Mouse (Mus musculus) midbrain, postnatal 0 days (tissue): ENCODE measurements around the gene Whrn. TPM values are rescaled to one million over a fixed set of nuclear protein-coding genes. Genes with fewer than 3 reads are reported as not detected.

Experiments
- ATAC-seq: fragments of 200-750 bp; cut with Nextera tagmentation; 2 replicates; pipeline ENCODE4 v1.8.0; 2017; ENCODE audit warnings: moderate number of reproducible peaks, mild to moderate bottlenecking, moderate TSS enrichment, moderate library complexity; ENCODE audit not compliant: low FRiP score
- DNase-seq: peaks from one replicate; pipeline ENCODE4 v3.0.0-alpha.2; 2015; ENCODE audit warnings: low spot score
- H3K27ac ChIP-seq: fragments of 300-500 bp; sonication (generic); 2 replicates; pipeline ENCODE4 v1.5.1; 2014; ENCODE audit warnings: low read depth, mild to moderate bottlenecking, low read length, mixed read lengths
- H3K27me3 ChIP-seq: fragments of 300-500 bp; sonication (generic); 2 replicates; pipeline ENCODE4 v1.6.1; 2014; ENCODE audit warnings: low read length, control low read depth, mixed read lengths; ENCODE audit not compliant: insufficient read depth
- H3K36me3 ChIP-seq: fragments of 300-500 bp; sonication (generic); 2 replicates; pipeline ENCODE4 v1.6.1; 2014; ENCODE audit warnings: low read length, control low read depth, mixed read lengths; ENCODE audit not compliant: insufficient read depth
- H3K4me1 ChIP-seq: fragments of 300-500 bp; sonication (generic); 2 replicates; pipeline ENCODE4 v1.6.1; 2014; ENCODE audit warnings: mild to moderate bottlenecking, control low read depth, antibody characterized with exemption, low read length, mixed read lengths; ENCODE audit not compliant: insufficient read depth
- H3K4me2 ChIP-seq: fragments of 300-500 bp; sonication (generic); 2 replicates; pipeline ENCODE4 v1.6.1; 2014; ENCODE audit warnings: low read depth, mild to moderate bottlenecking, low read length, mixed read lengths; ENCODE audit not compliant: poor library complexity, severe bottlenecking
- H3K4me3 ChIP-seq: fragments of 300-500 bp; sonication (generic); 2 replicates; pipeline ENCODE4 v1.5.1; 2014; ENCODE audit warnings: low read depth, mild to moderate bottlenecking, low read length, moderate library complexity
- H3K9ac ChIP-seq: fragments of 300-500 bp; sonication (generic); replicated peaks from 2 replicates; pipeline ENCODE4 v1.6.1; 2014; ENCODE audit warnings: mild to moderate bottlenecking, low read length, moderate library complexity, mixed read lengths; ENCODE audit not compliant: poor library complexity, severe bottlenecking
- H3K9me3 ChIP-seq: fragments of 300-500 bp; sonication (generic); 2 replicates; pipeline ENCODE4 v1.6.1; 2016; ENCODE audit warnings: low read length, control low read depth
- CTCF ChIP-seq: IDR thresholded peaks from 2 replicates; pipeline ENCODE4 v1.5.1; 2016; ENCODE audit warnings: antibody characterized with exemption, mild to moderate bottlenecking
- WGBS: fragments of 180-500 bp; shearing (Covaris S2); extraction: QIAGEN DNeasy Blood & Tissue Kit; methylation state at CpG from one replicate; pipeline ENCODE4 v1.1.7; 2014; 5-methylcytosine and 5-hydroxymethylcytosine counted together
- polyA plus RNA-seq: library from polyadenylated mRNA; unstranded; fragments of >200 nt; fragmentation: Nextera tagmentation; extraction: Ambion mirVana; gene quantifications from 2 replicates; pipeline ENCODE4 v1.2.1, GENCODE M21; 2015
- total RNA-seq: library from RNA; depleted of rRNA; stranded (reverse); fragments of >200 nt; gene quantifications from 2 replicates; pipeline ENCODE4 v1.2.3, GENCODE M21; 2014

The Whrn gene
- total and polyA plus RNA-seq, 2 experiments from 2014 or later: 3.5 to 14.5 TPM

GRCm38 (mm10) chr4:63440262-63440661, 55.5 kb downstream of the Whrn start:
- H3K27ac ChIP-seq: no peak overlapping the region
- ATAC-seq (peak; percentile 60; the same call in 1 of the 2 replicates), DNase-seq (peak; percentile 39)
- no peaks in the 10 kb centered on the region for H3K36me3 ChIP-seq
- 63% methylated on average over 7 of the region's 7 CpGs for WGBS
- no peak overlapping the region for H3K9ac ChIP-seq
- H3K9me3 ChIP-seq: no peaks in the 10 kb centered on the region
- TF ChIP-seq CTCF: no peak
- no peak overlapping the region for H3K4me3 ChIP-seq
- no peaks in the 10 kb centered on the region for H3K4me1 ChIP-seq
- H3K4me2 ChIP-seq: no peak overlapping the region
- H3K27me3 ChIP-seq: no peaks in the 10 kb centered on the region

GRCm38 (mm10) chr4:63437968-63438367, 57.8 kb downstream of the Whrn start:
- H3K9me3 ChIP-seq: no peaks in the 10 kb centered on the region
- H3K4me2 ChIP-seq: no peak overlapping the region
- no peak overlapping the region for H3K27ac ChIP-seq
- no peak overlapping the region for H3K9ac ChIP-seq
- WGBS: 79% methylated on average over 5 of the region's 5 CpGs
- ATAC-seq (no peak), DNase-seq (no peak)
- H3K4me1 ChIP-seq: no peaks in the 10 kb centered on the region
- H3K4me3 ChIP-seq: no peak overlapping the region
- no peaks in the 10 kb centered on the region for H3K36me3 ChIP-seq
- H3K27me3 ChIP-seq: no peaks in the 10 kb centered on the region
- no peak for TF ChIP-seq CTCF

- Histone ChIP-seq H3K27me3 (no peaks in the 10 kb centered on the region), H3K4me2 (no peak overlapping the region), H3K4me3 (no peak overlapping the region), H3K4me1 (no peaks in the 10 kb centered on the region), H3K9me3 (no peaks in the 10 kb centered on the region), H3K36me3 (no peaks in the 10 kb centered on the region), H3K9ac (no peak overlapping the region), H3K27ac (no peak overlapping the region)
- WGBS: 55% methylated on average over 16 of the region's 16 CpGs
- ATAC-seq: no peak
- DNase-seq: peak; percentile 35
- no peak for TF ChIP-seq CTCF
These were observed 58.5 kb downstream of the Whrn start for GRCm38 (mm10) chr4:63437119-63437815.

- Histone ChIP-seq H3K9me3 (no peaks in the 10 kb centered on the region), H3K9ac (no peak overlapping the region), H3K4me1 (no peaks in the 10 kb centered on the region), H3K27me3 (no peaks in the 10 kb centered on the region), H3K27ac (no peak overlapping the region), H3K4me3 (no peak overlapping the region), H3K4me2 (no peak overlapping the region), H3K36me3 (peaks cover 4% of the 10 kb centered on the region; the same call in 1 of the 2 replicates)
- no peak for TF ChIP-seq CTCF
- 89% methylated on average over 9 of the region's 9 CpGs for WGBS
- ATAC-seq (no peak), DNase-seq (no peak)
These were observed 60.4 kb downstream of the Whrn start for GRCm38 (mm10) chr4:63435402-63435801.

GRCm38 (mm10) chr4:63431098-63431497, 64.7 kb downstream of the Whrn start:
- H3K27ac ChIP-seq: no peak overlapping the region
- DNase-seq (no peak), ATAC-seq (no peak)
- peaks cover 4% of the 10 kb centered on the region; the same call in 1 of the 2 replicates for H3K36me3 ChIP-seq
- H3K4me2 ChIP-seq: no peak overlapping the region
- WGBS: 77% methylated on average over 5 of the region's 5 CpGs
- H3K9ac ChIP-seq: no peak overlapping the region
- H3K27me3 ChIP-seq: no peaks in the 10 kb centered on the region
- H3K9me3 ChIP-seq: no peaks in the 10 kb centered on the region
- no peak for TF ChIP-seq CTCF
- no peak overlapping the region for H3K4me3 ChIP-seq
- no peaks in the 10 kb centered on the region for H3K4me1 ChIP-seq

GRCm38 (mm10) chr4:63430357-63430756, 65.4 kb downstream of the Whrn start:
- Histone ChIP-seq H3K4me2 (no peak overlapping the region), H3K36me3 (peaks cover 4% of the 10 kb centered on the region; the same call in 1 of the 2 replicates), H3K9me3 (no peaks in the 10 kb centered on the region), H3K27me3 (no peaks in the 10 kb centered on the region), H3K27ac (no peak overlapping the region), H3K4me3 (no peak overlapping the region), H3K9ac (no peak overlapping the region), H3K4me1 (no peaks in the 10 kb centered on the region)
- DNase-seq: no peak
- WGBS: 56% methylated on average over 3 of the region's 3 CpGs
- no peak for ATAC-seq
- TF ChIP-seq CTCF: no peak
